Mouse (Mus musculus): ENCODE data around the gene Lrrc8b. TPM values are rescaled to one million over a fixed set of nuclear protein-coding genes. Genes with fewer than 3 reads are reported as not detected.
A peak's percentile ranks its signal among the peaks of the same experiment; 100 is the strongest.

Gene Lrrc8b
- total RNA-seq, 2 experiments from 2014 or later: 65.5 to 70.3 TPM

DNA sequence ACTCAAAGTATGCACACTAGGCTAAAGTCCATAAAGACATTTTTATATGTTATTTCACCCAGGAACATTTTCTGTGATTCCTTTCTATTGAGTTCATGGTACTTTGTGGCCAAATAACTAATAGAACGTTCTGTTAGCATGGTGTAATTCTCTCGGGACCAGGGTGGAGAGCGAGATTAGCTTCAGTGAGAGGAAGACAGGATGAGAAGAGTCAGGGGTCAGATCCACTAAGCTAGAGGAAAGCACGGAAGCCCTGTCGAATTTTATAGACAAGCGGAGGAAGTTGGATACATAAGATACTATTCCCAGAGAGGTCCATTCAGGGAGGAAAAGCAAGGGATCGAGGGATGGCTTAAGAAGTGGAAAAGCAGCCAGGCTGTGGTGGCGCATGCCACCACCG is 62.0 kb downstream of the Lrrc8b start:
- DNase-seq (ENCODE audit: extremely low spot score in 1 of 2, low spot score in 1 of 2): no peak

DNA sequence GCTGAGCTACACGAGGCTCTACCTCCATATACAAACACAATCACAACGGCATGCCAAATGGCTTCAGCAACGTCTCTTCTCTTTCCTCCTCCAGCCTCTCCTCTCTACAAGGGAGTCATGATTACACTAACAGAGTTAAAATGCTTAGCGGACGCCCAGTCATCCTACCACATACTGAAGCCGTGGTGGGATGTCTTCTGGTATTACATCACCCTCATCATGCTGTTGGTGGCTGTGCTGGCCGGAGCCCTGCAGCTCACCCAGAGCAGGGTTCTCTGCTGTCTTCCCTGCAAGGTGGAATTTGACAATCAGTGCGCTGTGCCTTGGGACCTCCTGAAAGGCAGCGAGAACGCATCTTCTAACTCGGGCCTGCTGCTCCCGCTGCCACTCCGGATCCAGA is 64.1 kb downstream of the Lrrc8b start:
- no peak for DNase-seq (ENCODE audit: extremely low spot score in 1 of 2, low spot score in 1 of 2)

DNA sequence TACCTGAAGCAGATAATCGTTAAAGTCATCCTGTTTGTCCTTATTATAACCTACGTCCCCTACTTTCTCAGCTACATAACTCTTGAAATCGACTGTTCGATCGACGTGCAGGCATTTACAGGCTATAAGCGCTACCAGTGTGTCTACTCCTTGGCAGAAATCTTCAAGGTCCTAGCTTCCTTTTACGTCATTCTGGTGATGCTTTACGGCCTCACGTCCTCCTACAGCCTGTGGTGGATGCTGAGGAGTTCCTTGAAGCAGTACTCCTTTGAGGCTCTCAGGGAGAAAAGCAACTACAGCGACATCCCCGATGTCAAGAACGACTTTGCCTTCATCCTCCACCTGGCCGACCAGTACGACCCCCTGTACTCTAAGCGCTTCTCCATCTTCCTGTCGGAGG is 65.0 kb downstream of the Lrrc8b start:
- DNase-seq (ENCODE audit: extremely low spot score in 1 of 2, low spot score in 1 of 2): no peak

GRCm38 (mm10) chr5:105483632-105484031 is 68.1 kb downstream of the Lrrc8b start:
- no peak for DNase-seq (ENCODE audit: extremely low spot score in 1 of 2, low spot score in 1 of 2)

DNA sequence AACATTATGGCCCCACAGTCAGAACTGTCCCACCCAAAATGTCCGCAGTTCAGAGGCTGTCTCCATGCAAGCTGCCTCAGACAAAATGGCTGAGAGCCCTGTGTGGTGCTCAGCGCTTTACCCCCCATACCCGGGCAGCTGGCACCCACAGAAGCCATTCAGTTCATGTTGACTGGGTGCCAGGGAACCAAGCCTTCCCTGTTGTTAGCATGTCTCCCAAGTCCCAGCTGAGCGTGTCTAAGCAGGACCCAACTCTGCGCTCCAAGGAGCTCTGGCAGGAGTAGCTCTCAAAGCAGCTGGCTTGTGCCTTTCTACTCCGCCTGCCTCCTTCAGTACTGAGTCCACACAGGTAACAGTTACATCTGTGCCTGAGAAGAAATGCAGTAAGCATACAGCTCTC is 68.7 kb downstream of the Lrrc8b start:
- DNase-seq (ENCODE audit: extremely low spot score in 1 of 2, low spot score in 1 of 2): no peak

- no peak for DNase-seq (ENCODE audit: extremely low spot score in 1 of 2, low spot score in 1 of 2)
These were observed 69.3 kb downstream of the Lrrc8b start for GRCm38 (mm10) chr5:105484891-105485290.

DNA sequence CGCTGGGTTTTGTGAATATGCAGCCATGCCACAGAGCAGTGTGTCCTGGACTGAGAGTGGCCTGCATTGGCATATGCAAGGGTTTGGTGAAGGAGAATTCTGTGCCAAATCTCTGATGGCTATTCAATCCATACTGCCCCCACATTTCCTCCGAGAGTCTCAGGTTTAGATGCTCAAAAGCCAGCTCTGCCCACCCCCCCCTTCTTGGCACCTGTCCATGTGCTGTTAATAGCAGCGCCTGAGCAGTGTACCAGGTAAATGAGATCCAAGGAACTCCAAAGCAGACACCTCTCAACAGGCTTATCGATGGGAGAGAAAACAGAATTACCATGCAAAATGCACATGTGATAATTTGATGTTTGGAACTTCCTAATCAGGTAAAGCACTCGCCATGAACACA is 74.6 kb downstream of the Lrrc8b start:
- DNase-seq (ENCODE audit: extremely low spot score in 1 of 2, low spot score in 1 of 2): no peak

- no peak for DNase-seq (ENCODE audit: extremely low spot score in 1 of 2, low spot score in 1 of 2)
These were observed 75.8 kb downstream of the Lrrc8b start for GRCm38 (mm10) chr5:105491389-105491788.

DNA sequence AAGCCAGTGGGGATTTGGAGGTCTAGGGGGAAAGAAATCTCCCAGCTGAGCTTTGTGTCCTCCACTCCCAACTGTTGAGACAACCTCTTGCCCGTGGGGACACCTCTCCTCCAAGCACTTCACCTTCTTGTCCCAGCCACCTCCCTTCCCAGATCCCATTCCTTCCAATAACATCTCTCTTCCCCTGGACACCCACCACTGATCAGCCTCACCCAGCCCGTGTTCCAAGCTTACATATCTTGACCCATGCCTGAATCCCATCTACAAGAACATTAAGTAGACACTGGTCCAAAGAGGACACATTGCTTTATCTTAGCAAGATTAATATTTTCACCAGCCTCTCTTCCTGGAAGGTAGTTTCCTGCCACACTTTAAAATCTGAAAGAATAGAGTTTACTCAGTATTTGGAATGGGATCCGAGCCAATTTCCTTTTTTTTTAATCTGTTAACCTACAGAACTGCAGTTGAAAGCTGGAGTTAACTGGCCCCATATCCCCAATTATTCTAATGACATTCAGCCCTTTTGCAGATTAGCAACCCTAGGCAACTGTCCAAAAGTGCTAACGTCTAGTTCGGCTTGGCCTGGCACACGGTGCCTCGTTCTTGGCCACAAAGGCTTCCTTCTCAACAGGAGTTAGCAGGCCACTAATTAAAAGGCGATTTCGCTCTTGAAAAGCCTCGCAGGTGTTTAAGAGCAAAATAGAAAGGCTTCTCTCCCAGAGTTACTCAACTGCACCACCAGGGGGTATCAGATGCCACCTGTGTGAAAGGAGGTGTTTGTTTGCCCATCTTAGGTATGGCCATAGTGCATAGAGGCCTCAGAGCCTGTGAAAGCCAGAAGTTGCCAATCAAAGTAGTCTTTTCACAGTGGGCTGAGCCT is 77.0 kb downstream of the Lrrc8b start:
- DNase-seq (ENCODE audit: extremely low spot score in 1 of 2, low spot score in 1 of 2): no peak

- DNase-seq (ENCODE audit: extremely low spot score in 1 of 2, low spot score in 1 of 2): no peak
These were observed 77.8 kb downstream of the Lrrc8b start for GRCm38 (mm10) chr5:105493377-105493776.

DNA sequence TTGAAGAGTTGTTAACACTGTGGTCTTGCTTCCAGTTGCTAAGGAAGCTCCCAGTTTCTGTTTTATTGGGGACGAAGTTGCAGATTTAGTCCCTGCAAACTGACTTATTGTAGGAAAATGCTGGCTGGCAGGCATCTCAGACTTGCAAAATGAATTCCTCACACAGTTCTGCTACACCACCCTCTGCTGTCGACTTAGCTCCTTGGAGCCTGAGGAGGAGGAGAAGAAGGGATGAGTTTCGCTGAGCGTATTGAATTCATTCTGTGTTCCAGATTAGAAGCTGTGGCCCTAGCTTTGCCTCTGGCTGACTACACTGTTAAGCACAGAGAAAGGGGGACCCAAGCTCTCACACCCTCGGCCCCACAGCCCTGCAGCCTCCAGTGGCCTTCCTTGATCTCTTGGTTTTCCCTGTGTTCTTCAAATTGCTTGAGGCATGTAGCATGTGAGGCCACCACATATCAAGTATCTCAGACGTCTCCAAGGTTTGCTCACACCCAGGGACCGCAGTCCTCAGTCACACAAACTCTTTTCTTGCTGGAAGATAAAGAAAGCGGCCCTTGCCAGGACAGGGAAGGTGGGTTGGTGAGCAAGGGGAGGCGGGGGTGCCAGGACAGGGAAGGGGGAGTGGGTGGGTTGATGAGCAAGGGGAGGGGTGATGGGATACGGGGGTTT is 78.8 kb downstream of the Lrrc8b start:
- DNase-seq (ENCODE audit: extremely low spot score in 1 of 2, low spot score in 1 of 2): no peak

DNA sequence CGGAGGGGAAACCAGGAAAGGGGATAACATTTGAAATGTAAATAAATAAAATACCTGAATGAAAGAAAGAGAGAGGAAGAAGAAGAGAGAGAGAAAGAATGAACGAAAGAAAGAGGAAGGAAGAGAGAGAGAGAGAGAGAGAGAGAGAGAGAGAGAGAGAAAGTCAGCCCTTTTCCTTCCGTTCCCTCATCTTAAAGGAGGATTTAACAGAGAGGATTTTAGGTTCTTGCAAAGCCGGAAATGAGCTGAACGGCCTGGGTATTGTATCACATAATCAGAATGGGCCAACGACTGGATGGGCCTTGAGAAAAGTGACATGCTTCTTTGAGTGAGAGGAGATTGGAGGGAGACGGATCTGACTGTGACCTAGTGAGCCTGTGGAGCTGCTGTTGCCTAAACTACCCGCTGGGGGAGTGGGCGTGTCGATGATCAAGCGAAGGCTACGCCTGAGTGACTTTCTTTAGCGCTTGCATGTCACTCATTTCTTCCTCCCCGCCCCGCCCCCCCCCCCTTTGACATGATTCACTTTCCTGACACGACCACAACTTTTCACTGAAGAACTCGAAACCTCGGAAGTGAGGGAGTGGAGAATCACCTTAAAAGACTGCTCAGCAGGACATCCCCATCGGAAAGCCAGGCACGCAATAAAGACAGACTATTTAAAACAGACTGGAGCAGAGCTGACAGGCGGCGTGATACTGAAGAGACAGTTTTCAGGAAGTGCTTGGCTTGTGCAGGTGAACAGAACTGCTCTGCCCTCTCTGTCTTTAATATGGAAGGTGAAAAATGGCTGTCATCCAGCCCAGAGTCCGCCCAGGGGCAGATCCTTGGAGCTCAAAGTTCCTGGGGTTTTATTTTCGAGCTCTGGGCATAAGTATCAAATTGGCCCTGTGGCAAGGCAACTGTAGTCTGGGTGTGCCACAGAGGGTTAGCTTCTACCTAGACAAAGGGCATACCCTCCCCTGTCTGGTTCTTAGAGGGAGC is 79.6 kb downstream of the Lrrc8b start:
- peak in 1 of 2 experiments; percentile 47 for DNase-seq (ENCODE audit: extremely low spot score in 1 of 2, low spot score in 1 of 2)

GRCm38 (mm10) chr5:105496133-105496532 is 80.6 kb downstream of the Lrrc8b start:
- no peak for DNase-seq (ENCODE audit: extremely low spot score in 1 of 2, low spot score in 1 of 2)

- DNase-seq (ENCODE audit: extremely low spot score in 1 of 2, low spot score in 1 of 2): no peak
These were observed 81.0 kb downstream of the Lrrc8b start for GRCm38 (mm10) chr5:105496586-105496985.

DNA sequence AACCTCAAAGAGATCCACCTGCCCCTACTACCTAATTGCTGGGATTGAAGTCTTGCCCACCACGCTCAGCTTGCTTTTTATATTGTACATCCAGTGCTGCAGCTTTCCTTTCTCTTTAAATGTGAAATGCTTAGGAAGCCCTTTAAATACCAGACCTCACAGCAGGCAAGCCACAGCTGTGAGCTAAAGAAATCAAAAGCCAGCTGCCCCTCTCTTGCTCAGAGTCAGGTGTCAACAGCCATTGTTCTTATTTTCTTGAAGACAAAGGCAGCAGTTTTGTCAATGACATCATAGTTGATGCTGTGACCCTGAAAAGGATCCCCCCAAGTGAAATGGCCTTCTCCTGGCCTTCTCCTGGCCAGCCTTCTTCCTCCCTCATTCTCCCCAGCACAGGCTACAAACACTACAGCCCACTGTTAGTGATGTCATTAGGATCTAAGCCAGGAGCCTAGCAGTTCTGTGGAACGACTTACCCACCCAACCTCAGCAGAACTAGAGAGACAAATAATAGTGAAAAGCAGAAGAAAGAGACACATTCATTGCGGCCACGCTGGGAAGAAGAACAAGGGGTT is 82.9 kb downstream of the Lrrc8b start:
- DNase-seq (ENCODE audit: extremely low spot score in 1 of 2, low spot score in 1 of 2): no peak

GRCm38 (mm10) chr5:105499396-105499795 is 83.8 kb downstream of the Lrrc8b start:
- DNase-seq (ENCODE audit: extremely low spot score in 1 of 2, low spot score in 1 of 2): no peak

DNA sequence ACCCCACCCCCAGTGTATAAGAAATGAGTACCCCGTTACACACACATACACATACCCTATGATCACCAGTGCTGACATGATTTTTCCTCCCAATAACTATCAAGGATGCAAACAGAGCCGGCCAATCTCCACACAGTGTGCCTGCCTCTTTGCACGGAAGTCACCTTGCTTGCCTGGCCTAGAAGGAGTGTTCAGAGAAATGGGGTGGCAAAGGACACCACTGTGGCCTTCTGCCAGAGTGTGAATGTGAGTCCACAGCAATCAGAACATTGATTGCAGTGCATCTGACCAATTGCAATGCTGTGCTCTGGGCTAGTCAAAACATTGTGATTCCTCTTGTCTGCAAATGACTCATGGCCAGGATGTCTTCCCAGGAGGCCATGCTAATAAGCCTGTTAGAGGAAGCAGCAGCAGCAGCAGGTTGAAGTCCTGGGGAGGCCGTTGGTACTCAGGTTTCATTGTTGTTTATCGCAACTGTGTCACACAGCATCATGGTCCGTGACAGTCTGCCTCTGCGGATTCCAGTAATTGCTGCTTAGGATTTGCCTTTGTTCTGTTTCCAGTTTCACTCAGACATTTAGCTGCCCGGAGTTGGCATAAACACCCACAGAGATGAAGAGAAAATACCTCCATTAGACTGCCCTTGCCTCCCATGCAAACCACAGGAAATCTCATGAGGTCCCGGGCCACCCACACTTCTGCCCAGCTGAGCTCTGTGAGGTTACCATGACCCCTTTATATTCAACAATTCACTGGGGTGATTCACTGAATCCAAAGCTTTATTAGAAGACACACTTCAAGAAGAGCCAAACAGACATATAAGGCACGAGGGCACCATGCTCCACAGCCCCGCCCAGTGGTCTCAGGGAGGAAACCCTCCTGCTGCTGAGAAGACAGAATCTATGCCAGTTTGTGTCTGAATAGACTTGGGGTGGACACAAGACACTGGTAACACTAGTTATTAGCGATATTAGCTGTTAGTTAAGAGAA is 84.9 kb downstream of the Lrrc8b start:
- no peak for DNase-seq (ENCODE audit: extremely low spot score in 1 of 2, low spot score in 1 of 2)

GRCm38 (mm10) chr5:105501136-105501535 is 85.6 kb downstream of the Lrrc8b start:
- DNase-seq (ENCODE audit: extremely low spot score in 1 of 2, low spot score in 1 of 2): no peak

- DNase-seq (ENCODE audit: extremely low spot score in 1 of 2, low spot score in 1 of 2): no peak
These were observed 93.2 kb downstream of the Lrrc8b start for GRCm38 (mm10) chr5:105508813-105509212.
